Mouse (Mus musculus) kidney, postnatal 4 days (tissue): ENCODE results near the gene Sytl4.

ENCODE experiments used
- DNase-seq, 2 experiments: peaks; one replicate each; pipeline ENCODE4 v3.0.0; 2021; ENCODE audit warnings: mixed read lengths in 2 of 2

Gene Sytl4

DNA sequence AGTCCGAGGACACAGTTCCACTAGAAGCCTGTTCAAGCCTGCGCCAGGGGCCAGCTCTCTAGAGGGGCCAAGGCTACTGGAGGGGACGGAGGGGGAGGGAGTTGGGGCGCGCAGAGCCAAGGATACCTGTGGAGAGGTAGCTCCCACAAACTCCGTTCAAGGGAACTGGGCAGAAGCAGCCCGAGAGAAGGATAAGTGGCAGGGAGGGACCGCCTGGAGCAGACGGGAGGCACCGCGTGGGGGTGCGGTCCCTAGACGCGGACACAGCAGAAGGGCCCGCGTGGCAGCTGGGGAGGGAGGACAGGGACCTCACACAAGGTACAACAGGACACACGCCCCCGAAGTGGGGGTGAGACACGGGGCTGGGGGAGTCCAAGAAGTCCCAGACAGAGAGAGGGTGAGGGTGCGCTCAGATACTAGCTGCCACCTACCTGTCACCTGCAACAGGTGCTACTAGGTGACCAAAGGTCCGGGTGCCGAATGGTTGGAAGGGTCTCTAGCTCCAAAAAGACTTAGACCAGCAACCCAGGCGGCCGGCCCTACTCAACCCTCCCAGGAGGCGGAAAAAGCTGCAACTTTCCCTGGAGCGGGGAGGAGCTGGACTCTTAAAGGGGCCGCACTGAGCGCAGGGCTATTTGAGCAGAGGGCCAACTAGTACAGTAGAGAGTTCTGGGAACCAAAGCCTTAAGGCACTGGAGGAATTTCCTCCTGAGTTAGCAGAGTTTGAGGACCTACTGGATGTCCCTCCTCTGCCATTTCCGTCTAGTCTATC is at the start of gene Sytl4:
Gene Sytl4, minus strand, starts transcription at position 582 of the 772 bp plus-strand sequence.
- DNase-seq, result peak; percentile 46 to 64

DNA sequence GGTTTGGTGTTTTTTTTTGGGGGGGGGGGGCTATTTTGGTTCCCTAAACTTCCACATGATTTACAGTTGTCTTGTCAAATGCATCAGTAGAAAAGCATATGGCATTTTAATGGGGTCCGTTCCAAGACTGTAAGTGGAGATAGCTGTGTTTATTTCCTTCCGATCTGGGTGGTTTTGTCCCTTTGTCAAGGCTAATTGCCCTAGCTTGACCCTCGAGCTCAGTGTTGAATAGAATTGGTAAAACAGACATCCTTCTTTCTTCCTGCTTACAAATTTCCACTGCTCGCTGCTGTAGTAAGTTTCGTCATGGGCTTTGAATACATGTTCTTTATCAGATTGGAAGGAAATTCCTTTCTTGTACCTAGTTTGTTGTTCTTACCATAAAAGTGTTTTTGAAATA is 39.1 kb upstream of the Sytl4 start:
- DNase-seq, result no peak

DNA sequence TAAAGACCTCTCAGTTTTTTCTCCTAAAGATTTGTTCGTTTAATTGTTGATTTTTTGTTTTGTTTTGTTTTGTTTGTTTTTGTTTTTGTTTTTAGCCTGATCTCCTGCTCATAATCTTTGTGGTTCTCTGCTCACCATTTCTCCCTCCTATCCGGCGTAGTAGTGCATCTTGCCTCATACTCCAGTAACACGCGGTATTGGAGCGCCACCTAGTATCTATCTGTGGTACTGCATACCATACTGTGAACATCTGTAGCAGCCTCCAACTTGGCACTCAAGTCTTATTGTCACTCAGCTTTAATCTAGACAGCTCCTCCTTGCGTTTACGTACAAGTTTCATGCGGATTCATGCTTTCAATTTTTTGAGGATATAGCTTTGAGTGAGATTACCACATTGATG is 37.4 kb upstream of the Sytl4 start:
- peak; percentile 65 to 74 for DNase-seq

DNA sequence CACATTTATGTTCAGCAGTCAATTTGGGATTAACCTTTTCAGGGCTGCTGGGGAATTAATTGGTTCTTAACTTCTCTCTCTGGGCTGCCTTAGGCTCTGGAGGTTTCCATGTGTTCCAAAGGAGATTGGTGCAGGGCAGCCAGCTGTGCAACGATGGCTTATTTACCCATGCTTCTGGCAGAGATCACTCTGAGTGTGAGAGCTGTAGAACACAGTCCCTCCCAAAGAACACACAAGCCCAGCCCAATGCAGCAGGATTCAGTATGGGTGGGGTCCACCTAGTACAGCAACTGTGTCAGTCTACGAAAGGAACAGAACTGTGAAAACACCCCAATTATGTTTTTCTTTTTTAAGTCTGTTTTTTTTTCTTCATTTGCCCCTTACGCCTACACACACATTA is 14.3 kb upstream of the Sytl4 start:
- no peak for DNase-seq

DNA sequence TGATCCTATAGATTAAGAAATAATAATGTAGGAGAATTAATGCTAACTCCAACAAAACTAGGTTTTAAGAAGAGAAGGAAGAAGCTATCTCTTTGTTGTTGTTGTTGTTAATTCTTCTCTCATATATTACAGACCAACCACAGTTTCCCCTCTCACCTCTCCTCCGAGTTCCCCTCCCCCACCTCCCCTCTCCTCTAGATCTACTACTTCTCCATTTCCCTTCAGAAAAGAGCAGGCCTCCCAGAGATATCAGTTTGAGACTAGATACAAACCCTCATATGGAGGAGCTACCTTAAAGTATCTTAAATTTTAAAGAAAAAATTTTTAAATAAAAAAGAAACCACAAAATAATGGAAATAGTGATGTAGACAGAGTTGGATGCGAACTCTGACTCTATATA is 17.0 kb downstream of the Sytl4 start:
- DNase-seq, result no peak

DNA sequence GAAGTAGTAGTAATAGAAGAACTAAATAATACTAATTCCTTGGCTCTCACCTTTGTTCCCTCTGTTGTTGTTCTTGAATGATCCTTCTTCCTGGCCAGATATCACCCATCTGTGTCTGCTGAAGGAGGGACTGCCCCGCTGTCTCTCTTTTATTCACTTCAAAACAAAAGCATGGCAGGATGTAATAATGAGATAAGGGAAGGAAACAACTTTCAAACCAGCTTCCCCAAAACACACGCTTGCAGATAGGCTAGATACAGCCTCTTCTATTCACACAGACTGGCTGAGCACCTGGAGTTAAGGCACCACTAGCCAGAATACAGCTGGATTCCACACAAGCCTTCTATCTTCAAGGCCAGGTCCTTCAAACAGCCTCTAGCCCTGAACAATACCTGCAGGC is 21.0 kb downstream of the Sytl4 start:
- DNase-seq, result no peak

DNA sequence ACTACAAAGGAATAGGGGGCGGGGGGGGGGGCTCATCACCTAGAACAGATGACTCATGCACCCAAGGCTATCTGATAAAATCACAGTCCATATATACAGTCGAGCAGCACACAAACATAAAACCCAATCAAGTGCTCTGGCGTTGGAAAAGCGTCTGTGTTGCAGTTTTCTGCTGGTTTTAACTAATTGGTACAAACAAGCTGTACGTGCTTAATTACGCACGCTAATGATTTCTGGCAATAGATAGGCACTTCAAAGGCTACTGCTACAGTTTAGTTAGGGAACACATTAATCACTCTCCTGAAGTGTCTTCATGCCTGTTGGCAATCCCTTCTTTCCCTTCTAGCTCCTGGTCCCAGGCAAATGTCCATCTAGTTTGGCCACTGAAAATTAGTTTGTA is 27.0 kb downstream of the Sytl4 start:
- no peak for DNase-seq

DNA sequence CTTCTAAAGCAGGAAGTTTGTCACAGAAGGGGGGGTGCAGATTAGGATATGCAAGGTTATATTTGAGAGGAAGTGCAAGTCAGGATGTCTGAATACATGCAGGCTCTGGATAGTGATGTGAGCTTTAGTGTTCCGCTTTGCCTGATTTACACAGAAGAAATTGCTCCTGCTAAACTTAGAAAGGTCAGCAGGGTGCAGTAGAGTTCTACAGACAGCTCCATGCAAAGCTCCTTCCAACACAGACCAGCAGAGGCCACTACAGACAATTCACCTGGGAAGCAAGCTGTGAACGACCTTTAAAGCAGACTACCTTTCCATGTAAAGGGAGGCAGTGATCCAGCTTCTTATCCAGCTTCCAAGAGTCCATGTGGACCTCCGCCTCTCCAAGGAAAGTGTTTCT is 34.2 kb downstream of the Sytl4 start:
- peak; percentile 48 to 66 for DNase-seq

DNA sequence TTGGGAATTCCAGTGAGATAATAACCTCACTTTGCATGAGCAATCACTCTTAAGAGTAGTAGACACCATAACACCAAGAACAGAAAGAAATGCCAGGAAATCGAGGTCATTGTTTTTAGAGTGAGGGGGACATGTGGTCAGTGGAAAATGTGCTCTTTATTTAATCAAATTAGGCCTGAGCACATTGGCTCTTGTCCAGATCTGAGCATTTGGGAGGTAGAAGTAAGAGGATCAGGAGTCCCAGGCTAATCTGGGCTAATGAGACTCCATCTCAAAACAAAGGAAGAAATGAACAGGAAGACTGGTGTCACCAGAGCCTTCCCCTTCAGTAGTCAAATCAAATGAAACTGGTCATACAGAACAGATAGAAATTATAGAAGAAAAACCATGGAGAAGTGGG is 42.1 kb downstream of the Sytl4 start:
- no peak for DNase-seq

DNA sequence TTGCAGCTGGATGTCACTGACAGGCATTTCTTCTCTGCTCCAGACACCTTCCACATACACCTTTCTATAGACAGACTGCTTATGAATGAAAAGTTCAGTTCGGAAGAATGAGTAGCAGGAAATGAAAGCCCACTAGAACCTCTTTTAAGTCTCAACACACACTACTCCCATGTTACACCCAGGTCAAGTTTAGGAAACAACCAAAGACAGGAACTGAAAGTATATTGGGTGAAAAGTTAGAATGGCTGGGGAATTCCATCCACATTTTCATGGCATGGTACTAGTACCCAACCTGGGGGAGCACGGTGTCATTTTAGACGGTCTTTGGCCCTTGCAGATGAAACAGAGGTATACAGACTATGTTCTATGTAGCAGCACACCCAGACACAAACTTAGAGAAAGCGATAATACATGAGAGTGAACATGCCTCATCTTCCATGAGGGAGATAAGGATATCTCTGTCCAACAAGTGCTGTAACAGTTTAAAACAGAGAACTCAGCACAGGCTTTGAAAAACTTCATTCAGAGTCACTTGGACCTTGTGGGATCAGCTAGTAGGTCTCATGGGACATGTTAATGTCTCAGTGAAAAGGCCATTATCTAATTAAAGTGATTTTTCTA is 44.9 kb downstream of the Sytl4 start:
- DNase-seq, result no peak

DNA sequence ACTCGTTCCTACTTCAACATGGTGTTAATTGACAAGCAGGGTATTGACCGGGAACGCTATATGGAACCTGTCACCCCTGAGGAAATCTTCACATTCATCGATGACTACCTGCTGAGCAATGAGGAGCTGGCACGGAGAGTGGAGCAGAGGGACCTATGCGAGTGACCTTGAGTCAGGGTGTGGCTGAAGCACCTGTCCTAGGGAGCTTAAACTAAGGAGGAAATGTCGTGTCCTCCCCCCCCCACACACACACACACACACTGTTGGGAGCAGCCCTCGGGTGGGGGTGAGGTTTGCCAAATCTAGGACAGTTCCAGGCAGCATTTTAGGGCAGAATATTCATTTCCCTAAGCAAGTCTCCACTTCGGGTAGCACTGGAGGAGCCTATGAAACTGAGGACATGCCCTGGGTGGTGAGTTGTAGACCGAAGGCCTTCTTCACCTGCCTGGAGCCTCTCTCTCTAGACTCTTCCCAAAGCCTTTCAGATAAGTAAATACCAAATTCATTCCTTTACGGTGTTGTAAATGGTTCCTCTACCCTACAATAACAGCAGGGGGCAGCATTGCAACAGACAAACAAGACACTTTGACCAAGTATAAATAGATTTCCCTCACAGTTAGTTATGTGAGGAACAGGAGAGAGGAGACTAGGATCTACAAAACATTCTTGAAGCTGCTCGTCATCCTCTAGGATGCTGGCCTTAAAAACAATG is 50.2 kb downstream of the Sytl4 start:
- DNase-seq, result peak in 1 of 2 experiments; percentile 40

DNA sequence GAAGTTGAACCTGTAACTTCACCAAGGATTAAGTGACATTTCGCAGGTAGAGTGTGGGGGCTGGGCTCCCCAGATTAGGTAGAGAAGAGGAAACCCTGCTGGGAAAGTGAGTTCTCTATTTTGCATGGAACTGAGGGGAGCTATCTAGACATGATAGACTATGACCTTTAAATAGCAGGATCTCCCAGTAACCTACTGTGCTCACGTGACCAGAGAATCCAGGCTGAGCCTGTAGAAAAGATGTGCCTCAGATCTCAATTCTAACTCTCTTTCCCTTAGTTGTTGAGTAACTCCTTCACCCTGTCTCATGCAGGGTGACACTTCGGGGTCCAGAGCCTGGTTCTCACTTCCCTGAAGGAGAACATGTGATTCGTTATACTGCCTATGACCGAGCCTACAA is 54.9 kb downstream of the Sytl4 start:
- no peak for DNase-seq

DNA sequence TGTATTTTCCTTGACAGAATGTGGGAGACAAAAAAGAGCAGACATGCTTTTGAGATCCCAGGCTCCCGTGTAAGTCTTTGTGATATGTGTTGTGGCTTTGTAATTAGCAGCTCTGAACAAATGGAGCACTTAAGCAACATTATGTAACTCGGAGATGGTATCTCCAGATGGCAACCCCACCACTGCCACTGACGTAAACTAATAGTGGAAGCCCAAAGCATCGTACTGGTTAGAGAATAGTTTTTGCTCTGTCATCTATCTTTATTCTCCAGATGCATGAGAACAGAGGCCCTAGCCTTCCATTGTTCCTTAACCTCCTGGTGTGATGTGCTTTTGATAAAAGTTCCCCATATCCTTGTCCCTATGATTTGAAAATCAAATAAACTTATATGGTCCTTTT is 60.4 kb downstream of the Sytl4 start:
- no peak for DNase-seq

DNA sequence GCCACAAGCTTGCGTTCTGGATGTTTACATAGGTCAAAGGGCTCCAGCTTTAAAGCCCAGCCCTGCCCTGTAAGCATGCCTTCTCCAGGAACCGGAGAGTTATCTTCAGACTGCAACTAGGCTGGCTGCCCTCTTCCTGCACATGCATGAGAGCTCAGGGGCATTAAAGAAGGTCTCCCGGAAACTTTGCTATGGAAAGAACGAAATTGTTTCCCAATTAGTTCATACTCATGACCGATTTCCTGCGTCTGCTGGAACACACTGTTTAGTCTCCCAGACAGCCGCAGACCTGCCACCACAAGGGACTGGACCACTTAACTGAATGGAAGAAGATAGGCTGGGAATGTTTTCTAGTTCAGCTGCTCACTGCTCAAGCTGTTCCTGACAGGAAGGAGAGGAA is 67.4 kb downstream of the Sytl4 start:
- peak in 1 of 2 experiments; percentile 14 for DNase-seq

DNA sequence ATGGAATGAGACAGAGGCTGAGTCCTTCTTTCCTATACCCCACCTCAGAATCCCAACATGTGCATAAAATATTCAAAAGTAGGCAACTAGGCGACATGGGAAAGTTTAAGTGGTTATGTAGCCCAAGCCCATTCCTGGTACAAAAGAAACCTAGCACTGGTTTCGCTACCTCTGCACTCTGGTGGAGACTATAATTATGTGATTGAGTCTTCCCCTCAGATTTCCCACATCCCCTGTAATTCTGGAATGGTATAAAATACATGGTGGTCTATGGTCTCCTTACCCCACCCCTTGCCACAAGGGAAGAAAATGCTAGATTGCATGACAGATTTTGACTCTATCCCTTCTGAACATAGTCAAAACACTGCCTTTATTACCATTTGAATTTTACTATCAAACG is 68.6 kb downstream of the Sytl4 start:
- DNase-seq, result no peak

DNA sequence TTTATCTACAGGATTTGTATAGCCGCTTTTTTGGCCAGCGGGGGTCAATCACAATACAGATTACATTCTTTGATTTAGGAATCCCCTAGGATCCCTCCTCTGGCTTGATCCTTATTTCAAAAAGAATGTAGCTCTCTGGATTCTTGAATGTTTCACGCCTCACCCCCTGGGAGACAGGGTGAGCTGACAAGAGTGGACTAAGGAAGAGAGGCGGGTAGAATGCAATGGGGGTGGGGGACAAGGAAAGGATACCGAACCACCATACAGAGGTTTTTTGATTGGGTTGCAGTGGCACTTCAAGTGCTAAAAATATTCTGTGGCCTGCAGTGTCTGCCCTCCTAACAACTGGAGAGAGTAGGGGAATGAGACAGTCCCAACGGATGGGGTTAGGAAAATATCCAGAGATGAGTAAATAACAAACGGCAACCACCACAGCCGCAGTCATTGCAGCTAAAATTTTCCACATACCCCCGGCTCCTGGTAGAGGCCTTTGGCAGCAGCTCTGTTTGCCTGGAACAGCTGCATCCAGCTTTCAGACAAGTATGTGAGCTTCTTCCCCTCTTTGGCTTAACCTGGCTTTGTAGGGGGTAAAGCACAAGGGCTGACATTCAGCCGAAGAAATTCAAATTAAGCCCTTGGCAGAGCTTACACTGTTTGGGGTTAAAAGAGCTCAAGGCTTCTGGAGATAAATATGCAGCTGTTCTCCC is 70.1 kb downstream of the Sytl4 start:
- DNase-seq, result peak; percentile 25 to 48

DNA sequence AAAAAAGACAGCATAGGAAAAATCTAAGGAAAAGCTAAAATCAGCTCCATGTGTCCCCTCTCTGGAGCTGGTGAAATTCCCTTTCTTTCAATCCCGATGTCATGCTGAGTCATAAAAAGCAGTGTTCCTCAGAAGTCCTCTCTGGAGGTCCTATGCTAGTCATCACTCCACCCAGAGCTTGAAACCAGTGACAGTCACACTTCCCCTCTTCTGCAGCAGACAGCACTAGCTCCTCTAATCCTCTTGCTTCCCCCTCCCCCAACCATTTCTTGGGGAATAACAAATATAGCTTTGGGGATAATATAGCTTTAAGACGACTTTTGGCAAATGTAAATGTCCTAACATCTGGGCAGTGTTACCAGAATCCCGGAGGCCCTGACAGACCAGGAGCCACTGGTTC is 73.4 kb downstream of the Sytl4 start, which contains the start of gene Srpx2:
Gene Srpx2, plus strand, starts transcription at position 166 of the 400 bp plus-strand sequence.
- no peak for DNase-seq

DNA sequence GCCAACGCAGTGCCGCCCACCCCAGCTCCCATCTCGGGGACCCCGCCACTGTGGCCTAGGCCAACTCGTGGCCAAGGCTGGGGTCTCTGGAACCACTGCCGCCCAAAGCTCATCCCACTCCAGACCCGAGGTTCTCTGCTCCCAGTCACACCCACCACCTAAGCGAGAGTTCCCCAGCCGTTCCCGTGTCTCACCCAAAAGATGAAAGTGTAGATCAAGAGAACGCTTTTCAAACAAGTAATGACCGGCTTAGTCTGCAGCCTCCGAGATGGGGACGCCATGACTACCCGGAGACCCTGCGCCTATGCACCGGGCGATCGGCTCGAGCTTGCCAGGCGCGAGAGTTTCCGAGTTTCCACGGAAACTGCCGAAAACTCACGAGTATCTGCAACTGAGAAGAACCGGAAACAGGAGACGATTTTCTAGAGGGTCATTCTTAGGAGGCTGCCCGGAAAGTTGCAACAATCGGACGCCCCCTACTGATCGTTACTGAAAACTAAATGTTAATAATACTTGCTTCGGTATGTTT is 83.5 kb downstream of the Sytl4 start, which contains the start of gene Tspan6:
Gene Tspan6, minus strand, starts transcription at position 416 of the 529 bp plus-strand sequence.
- peak; percentile 90 to 91 for DNase-seq

DNA sequence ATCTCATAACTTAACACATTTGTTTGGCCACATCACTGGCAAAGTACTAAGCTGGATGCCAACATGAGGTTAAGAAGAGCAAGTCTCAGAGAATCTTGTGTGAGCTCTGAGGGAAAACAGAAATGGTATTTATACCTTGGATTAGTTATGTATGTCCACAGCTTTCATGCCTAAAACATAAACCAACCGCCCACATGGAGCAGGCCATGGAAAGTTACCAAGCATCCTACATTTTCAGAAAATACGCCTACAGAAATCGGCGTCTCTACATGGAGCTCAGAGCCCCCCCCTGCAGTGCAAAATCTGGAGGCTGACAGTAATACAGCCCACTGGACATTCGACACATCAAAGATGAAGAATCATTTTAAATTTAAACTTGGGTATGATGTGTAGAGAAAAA is 93.5 kb downstream of the Sytl4 start:
- no peak for DNase-seq

DNA sequence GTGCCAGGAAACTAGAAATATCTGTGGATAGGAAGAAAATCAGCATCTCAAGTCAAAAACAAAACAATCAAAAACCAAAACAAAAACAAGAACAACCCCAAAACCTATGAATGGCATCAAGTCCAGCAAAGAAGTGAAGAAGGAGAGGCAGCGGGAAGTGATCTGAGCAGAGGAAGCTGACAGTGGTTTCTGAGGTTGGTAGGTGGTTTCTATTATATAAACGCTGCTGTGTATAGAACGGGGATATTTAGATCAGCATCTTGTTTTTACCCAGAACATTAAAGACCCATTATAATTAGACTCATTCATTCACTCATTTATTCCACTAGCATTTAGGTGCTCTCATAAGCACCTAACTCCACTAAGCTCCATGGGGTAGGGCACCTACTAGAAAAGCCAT is 94.3 kb downstream of the Sytl4 start:
- DNase-seq, result no peak
